Mouse (Mus musculus) neural tube, embryonic 10.5 days (tissue): ENCODE data around the gene Hbb-bh1.
"Not testable (repeated sequence)": the region's sequence is repeated elsewhere in the genome, so short reads cannot be mapped to it uniquely, and the experiment has no call there.

ENCODE experiments used
- DNase-seq: peaks from one replicate; pipeline ENCODE4 v3.0.0-alpha.2; 2017; ENCODE audit warnings: low spot score; ENCODE audit errors: extremely low spot score

Hbb-bh1 gene

GRCm38 (mm10) chr7:103843034-103843433 lies at the start of gene Hbb-bh1:
Hbb-bh1 (minus strand) TSS chr7:103843164.
- DNase-seq: no peak

DNA sequence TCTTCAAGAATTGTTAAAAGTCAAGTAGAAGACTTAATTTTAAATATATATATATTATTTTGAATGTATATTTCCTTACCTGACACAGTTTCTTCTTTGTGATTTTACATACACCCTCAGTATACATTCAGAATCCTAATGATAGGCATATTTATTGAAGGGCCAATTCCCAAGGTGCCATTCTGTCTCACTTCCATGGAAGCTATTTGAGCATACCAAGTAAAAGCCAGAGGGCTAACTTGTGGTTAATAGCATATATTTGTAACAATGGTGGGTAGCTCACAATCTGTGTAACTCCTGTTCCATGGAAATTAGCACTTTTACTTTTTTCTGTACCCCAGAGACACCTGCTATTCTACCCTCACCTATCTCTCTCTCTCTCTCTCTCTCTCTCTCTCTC lies 43.2 kb upstream of the Hbb-bh1 start, which contains the start of gene Olfr66:
Gene Olfr66, minus strand, starts transcription at position 101 of the 400 bp plus-strand sequence.
- DNase-seq: no peak

DNA sequence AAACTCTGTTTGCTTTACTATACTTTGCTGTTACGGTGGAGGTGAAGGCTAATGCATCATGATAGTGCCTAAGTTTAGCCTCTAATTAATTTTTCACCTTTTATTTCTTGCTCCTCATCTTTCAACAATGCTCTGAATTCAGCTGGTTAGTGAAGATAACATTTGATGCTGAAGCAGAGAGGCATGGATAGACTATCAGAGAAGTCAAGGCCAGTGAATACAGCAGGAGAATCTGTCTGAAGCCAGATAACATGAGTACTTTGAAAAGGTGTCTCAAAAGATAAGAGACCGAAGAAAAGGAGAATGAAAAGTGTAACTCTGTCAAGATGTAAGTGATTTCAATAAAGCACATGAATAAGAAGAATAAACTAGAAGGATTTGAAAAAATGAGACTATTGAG lies 34.1 kb upstream of the Hbb-bh1 start:
- no peak for DNase-seq

GRCm38 (mm10) chr7:103874451-103874850 lies 31.5 kb upstream of the Hbb-bh1 start:
- DNase-seq: no peak

DNA sequence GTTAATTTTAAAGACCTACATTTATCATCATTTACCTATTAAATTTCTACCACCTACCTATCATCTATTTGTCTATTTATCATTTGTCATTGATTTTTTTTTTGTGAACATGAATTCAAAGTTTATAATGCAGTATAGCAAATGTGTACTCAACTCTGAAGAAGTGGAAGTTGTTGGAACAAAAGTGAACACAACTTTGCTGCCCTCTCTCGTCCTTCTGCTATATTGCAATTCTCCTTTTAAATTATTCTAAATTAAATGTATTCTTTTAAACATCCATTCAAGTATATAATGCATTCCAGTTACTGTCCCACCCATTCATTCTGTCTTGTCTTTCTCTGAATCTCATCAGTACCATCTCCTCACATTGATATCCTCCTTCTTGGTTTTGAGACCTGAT lies 30.1 kb upstream of the Hbb-bh1 start:
- no peak for DNase-seq

- DNase-seq: no peak
Measured at GRCm38 (mm10) chr7:103870667-103871066, 27.7 kb upstream of the Hbb-bh1 start.

DNA sequence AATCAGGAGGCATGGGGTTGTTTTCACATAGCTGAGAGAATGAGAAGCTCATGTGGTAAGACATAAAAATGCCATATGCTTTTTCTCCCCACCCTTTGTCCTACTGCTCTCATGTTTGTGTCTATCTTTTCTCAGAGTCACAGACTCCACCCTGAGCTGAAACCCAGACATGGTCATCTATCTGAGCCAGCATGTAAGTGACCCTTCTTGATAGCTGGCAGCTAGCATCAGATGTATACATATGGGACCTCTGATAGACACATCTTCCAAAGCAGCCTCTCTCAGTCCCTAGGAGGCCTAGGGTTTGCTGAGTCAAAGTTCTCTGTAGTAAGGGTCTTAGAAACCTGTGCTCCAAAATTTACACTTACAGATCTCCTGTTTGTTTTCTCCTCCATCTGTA lies 22.8 kb upstream of the Hbb-bh1 start:
- DNase-seq: no peak

DNA sequence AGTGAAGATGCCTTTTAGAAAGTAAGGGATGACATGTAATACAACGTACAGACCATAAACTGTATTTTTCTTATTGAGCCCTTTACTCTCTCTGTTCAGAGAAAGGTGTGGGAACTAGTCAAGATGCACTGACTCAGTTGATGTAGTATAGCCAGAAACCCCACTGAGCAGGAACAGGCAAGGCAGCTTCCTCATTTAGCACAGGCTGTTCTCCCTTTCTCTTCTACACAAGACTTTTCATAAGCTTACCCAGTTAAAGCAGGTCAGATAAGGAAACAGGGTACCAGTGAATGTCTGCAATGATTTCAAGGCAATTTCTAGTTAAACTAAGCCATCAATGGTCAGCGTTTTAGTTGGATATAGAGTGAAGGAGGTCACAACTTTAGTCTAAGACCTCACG lies 18.6 kb upstream of the Hbb-bh1 start:
- no peak for DNase-seq

- DNase-seq: no peak
Measured at GRCm38 (mm10) chr7:103860855-103861254, 17.9 kb upstream of the Hbb-bh1 start.

DNA sequence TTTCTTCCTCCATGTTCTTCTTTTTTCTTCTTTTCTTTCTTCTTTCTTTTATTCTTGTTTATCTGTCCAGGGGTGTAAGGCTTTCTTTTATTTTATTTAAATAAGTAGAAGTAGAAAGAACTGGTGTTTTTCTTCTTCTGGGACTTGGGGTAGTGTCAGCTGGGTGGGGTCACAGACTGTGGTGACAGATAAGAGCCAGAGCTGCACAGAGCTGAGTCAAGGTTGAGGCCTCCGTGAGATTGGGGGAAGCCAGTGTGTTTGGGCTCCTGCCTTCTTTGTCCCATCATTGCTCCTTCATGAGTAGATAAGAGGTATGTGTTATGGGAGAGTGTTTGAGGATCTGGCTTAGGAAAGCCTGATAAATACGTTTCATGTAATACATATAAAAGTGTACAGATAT lies 16.1 kb upstream of the Hbb-bh1 start:
- no peak for DNase-seq

DNA sequence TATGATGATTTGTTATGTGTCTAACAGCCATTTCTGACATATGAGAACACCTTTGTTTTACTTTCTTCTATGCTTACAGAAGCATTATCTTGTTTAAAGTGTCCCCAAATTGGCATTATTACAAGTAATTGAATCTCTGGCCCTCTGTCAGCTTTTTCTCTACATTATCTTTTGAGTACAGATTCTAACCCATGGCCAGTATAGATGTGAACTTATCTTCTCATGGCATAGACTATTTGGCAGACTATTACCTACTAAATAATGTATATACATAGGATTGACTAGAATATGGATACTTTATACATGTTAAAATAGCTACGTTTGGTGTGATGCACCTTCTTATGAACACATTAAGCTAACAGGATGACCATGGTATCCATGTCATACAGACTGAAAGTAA lies 11.7 kb upstream of the Hbb-bh1 start:
- DNase-seq: no peak

GRCm38 (mm10) chr7:103853090-103853489 lies 10.1 kb upstream of the Hbb-bh1 start, which contains the start of gene Hbb-y:
Hbb-y (minus strand) TSS chr7:103853216.
- DNase-seq: no peak

DNA sequence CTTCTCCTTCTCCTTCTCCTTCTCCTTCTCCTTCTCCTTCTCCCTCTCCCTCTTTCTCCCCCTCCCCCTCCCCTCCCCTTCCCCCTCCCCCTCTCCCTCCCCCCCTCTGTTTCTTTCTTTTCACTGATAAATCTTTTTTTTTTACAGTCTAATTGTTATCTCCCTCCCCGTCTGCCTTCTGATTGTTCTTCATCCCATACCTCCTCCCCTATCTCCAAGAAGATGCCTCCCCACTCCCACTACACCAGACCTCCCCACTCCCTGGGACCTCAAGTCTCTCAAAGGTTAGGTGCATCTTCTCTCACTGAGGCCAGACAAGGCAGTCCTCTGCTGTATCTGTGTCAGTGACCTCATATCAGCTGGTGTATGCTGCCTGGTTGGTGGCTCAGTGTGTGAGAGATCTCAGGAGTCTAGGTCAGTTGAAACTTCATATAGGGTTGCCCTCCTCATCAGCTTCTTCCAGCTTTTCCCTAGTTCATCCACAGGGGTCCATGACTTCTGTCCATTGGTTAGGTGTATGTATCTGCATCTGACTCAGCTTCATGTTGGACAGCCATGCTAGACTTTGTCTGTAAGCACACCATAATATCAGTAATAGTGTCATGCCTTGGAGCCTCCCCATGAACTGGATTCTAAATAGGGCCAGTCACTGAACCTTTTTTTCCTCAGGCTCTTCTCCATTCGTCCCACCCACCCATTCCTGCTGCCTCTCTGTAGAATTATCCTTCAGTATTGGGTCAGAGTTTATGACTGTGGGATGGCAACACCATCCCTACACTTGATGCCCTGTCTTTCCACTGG lies 1.8 kb upstream of the Hbb-bh1 start:
- no peak for DNase-seq

DNA sequence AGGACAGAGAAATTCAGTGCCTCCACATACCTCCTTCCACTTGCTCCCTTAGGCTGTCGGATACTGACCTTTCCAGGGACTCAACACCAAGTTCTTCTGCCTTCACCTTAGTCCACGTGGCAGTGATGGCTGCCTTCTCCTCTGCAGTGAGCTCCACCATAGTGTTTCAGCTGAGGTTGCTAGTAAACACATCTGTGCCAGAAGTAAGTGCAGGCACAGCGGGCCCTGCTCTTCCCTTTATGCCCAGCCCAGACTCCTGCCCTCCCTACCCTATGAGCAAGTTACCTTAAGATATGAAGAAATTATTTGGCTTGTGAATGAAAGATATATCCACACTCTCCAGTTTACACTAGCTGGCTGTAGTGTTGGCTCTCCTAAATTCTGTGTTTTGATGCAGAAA lies 2.7 kb downstream of the Hbb-bh1 start, which contains the start of gene Hbb-bh2:
Gene Hbb-bh2, minus strand, starts transcription at position 253 of the 400 bp plus-strand sequence.
- DNase-seq: no peak

GRCm38 (mm10) chr7:103827808-103828207 lies 15.2 kb downstream of the Hbb-bh1 start, which contains the start of gene Hbb-bs:
Hbb-bs (minus strand) TSS chr7:103828096.
- no peak for DNase-seq

DNA sequence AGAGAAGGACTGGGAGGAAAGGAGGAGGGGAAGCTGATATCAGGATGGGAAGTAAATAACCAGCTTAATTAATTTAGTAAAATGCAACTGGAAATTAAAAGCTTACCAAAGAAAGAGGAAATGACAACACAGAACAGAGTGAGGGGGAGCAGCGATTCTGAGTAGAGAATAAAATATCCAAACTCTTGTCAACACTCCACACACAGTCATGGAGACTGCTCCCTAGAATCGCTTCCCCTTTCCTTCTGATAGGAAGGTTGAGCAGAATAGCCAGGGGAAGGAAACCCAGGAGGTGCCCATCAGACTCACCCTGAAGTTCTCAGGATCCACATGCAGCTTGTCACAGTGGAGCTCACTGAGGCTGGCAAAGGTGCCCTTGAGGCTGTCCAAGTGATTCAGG lies 15.8 kb downstream of the Hbb-bh1 start:
- not testable (repeated sequence) for DNase-seq

DNA sequence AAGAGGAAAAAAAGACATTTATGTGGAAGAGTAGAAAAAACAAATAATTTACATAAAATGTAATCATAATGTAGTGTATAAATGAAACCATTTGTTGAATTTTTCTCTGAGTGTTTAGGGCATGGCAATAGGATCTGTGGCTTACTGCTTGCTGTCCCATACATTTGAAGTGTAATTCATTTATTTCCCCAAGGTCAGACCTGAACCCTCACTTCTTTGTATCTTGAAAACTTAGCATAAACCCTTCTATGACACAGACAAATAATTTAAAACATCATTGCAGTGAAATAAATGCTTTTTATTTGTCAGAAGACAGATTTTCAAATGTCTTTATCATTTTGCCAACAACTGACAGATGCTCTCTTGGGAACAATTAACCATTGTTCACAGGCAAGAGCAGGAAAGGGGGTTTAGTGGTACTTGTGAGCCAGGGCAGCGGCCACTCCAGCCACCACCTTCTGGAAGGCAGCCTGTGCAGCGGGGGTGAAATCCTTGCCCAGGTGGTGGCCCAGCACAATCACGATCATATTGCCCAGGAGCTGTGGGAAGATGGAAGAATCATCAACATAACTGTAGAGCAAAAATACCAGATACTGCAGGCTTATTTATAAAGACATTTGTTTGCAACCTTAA lies 16.6 kb downstream of the Hbb-bh1 start:
- DNase-seq: no peak

- DNase-seq: no peak
Measured at GRCm38 (mm10) chr7:103825536-103826254, 17.3 kb downstream of the Hbb-bh1 start.

DNA sequence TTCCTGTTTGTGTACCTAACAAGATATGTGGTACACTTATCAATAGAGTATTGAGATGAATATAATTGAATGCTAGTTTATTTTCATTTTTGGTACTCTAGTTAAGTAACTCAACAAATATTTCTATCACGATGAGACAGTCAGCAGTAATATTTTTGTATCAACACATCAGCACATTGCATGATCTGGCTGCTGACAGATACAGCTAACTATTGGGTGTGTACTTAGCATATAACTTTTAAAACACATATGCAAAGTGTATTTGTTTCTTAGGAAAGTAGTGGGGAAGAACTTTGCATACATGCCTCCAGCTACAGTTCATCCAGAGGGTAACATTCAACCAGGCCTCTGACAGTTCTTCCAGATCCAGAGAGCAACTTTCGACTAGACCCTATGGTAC lies 18.4 kb downstream of the Hbb-bh1 start:
- DNase-seq: no peak

DNA sequence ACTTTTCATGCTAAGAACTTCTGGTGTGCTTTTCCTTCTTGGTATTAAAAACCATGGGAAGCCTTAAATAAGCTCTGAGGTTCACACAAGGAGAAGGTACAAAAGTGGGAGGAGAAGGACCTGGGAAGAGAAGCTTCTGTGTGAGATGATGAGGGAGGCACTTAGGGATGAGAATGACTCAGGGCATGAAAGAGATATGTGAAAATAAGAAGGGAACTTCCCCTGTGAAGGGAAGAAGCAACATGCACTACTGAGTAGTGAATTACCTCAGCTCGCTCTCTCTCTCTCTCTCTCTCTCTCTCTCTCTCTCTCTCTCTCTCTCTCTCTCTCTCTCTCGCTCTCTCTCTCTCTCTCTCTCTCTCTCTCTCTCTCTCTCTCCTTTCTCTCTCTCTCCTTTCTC lies 27.9 kb downstream of the Hbb-bh1 start:
- not testable (repeated sequence) for DNase-seq

DNA sequence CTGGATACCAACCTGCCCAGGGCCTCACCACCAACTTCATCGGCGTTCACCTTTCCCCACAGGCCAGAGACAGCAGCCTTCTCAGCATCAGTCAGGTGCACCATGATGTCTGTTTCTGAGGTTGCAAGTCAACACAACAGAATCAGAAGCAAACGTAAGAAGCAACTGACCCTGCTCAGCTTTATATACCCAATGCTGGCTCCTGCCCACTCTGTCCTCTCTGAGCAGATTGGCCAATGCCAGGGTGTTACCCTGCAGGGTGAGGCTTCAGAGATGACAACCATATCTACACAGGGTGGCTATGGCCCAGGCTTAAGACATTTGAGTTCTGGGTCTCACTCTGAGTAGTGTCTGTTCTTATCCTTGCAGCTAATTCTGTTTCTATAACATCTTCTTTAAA lies 29.2 kb downstream of the Hbb-bh1 start, which contains the start of gene Hbb-bt:
Gene Hbb-bt, minus strand, starts transcription at position 231 of the 400 bp plus-strand sequence.
- no peak for DNase-seq

GRCm38 (mm10) chr7:103813152-103813551 lies 29.8 kb downstream of the Hbb-bh1 start:
- DNase-seq: not testable (repeated sequence)
